Mouse (Mus musculus) CH12.LX (cell line): ENCODE results near the gene Wdr4. TPM values are rescaled to one million over a fixed set of nuclear protein-coding genes. Genes with fewer than 3 reads are reported as not detected.
"Not testable (repeated sequence)": the region's sequence is repeated elsewhere in the genome, so short reads cannot be mapped to it uniquely, and the experiment has no call there.

Source experiments
- DNase-seq: peaks from one replicate; pipeline ENCODE4 v3.0.0-alpha.2; 2013; ENCODE audit errors: extremely low read depth
- H3K27ac ChIP-seq: 2 replicates; pipeline ENCODE4 v1.5.1; 2012; ENCODE audit warnings: low read depth, mild to moderate bottlenecking, control low read depth, moderate library complexity; ENCODE audit not compliant: insufficient read depth
- H3K27me3 ChIP-seq: replicated peaks from 2 replicates; pipeline ENCODE3; 2012; ENCODE audit warnings: inconsistent platforms
- H3K36me3 ChIP-seq, 2 experiments: replicated peaks in 1 of 2; 2 replicates each; pipeline versions ENCODE3 to v1.6.1; 2012; ENCODE audit warnings: inconsistent platforms in 1 of 2, low read length in 1 of 2, mild to moderate bottlenecking in 1 of 2, mixed read lengths in 1 of 2, moderate library complexity in 1 of 2; ENCODE audit not compliant: control insufficient read depth in 1 of 2, insufficient read depth in 1 of 2
- H3K4me1 ChIP-seq, 2 experiments: 2 replicates each; pipeline ENCODE4 v1.6.1; 2012; ENCODE audit warnings: inconsistent platforms in 1 of 2, moderate library complexity in 1 of 2; ENCODE audit not compliant: insufficient read depth in 2 of 2, control insufficient read depth in 1 of 2
- H3K4me2 ChIP-seq: 2 replicates; pipeline ENCODE4 v1.6.1; 2012; ENCODE audit warnings: low read depth, mild to moderate bottlenecking, control low read depth; ENCODE audit not compliant: poor library complexity, insufficient read depth, severe bottlenecking
- H3K4me3 ChIP-seq, 3 experiments: fragments of 150-350 bp in 1 of 3; sonication (generic) in 1 of 3; replicated peaks in 1 of 3; 2 replicates each; pipeline versions ENCODE3 to v1.5.1; 2011 to 2012; ENCODE audit warnings: low read depth in 2 of 3, low read length in 2 of 3, mild to moderate bottlenecking in 2 of 3, moderate library complexity in 2 of 3, control low read depth in 1 of 3, improper control_type of control experiment in 1 of 3, inconsistent platforms in 1 of 3, mixed read lengths in 1 of 3; ENCODE audit not compliant: poor library complexity in 1 of 3
- H3K79me2 ChIP-seq: replicated peaks from 2 replicates; pipeline ENCODE4 v1.6.1; 2012; ENCODE audit warnings: mild to moderate bottlenecking, moderate library complexity; ENCODE audit not compliant: control insufficient read depth, poor library complexity, insufficient read depth, severe bottlenecking; ENCODE audit errors: extremely low read depth
- H3K9ac ChIP-seq: 2 replicates; pipeline ENCODE4 v1.6.1; 2012; ENCODE audit warnings: low read depth, mild to moderate bottlenecking, control low read depth, moderate library complexity; ENCODE audit not compliant: insufficient read depth
- H3K9me3 ChIP-seq: replicated peaks from 2 replicates; pipeline ENCODE3; 2012; ENCODE audit warnings: low read length, inconsistent platforms, mixed read lengths
- CHD1 ChIP-seq: IDR thresholded peaks from 2 replicates; pipeline ENCODE4 v1.6.1; 2012; ENCODE audit warnings: low read depth, low read length, improper control_type of control experiment, inconsistent platforms
- ELF1 ChIP-seq: IDR thresholded peaks from 2 replicates; pipeline ENCODE4 v1.6.1; 2014; ENCODE audit warnings: low read depth, mild to moderate bottlenecking, inconsistent platforms, low read length, improper control_type of control experiment
- EP300 ChIP-seq: IDR thresholded peaks from 2 replicates; pipeline ENCODE4 v1.6.1; 2011; ENCODE audit warnings: low read length, improper control_type of control experiment
- GABPA ChIP-seq: IDR thresholded peaks from 2 replicates; pipeline ENCODE4 v1.6.1; 2012; ENCODE audit warnings: low read depth, low read length, improper control_type of control experiment, inconsistent platforms; ENCODE audit not compliant: insufficient replicate concordance
- HCFC1 ChIP-seq: IDR thresholded peaks from 2 replicates; pipeline ENCODE4 v1.6.1; 2012; ENCODE audit warnings: low read depth, mild to moderate bottlenecking, inconsistent platforms, low read length, improper control_type of control experiment
- JUN ChIP-seq: IDR thresholded peaks from 2 replicates; pipeline ENCODE4 v1.6.1; 2011; ENCODE audit warnings: low read depth, mild to moderate bottlenecking, low read length, improper control_type of control experiment, moderate library complexity; ENCODE audit not compliant: insufficient read depth
- MXI1 ChIP-seq: IDR thresholded peaks from 2 replicates; pipeline ENCODE4 v1.6.1; 2011; ENCODE audit warnings: mild to moderate bottlenecking, low read depth, low read length, improper control_type of control experiment
- POLR2AphosphoS2 ChIP-seq: IDR thresholded peaks from 2 replicates; pipeline ENCODE4 v1.6.1; 2011; ENCODE audit warnings: low read depth, low read length, improper control_type of control experiment
- USF1 ChIP-seq: IDR thresholded peaks from 2 replicates; pipeline ENCODE4 v1.6.1; 2014; ENCODE audit warnings: low read depth, mild to moderate bottlenecking, inconsistent platforms, low read length, improper control_type of control experiment
- ZC3H11A ChIP-seq: IDR thresholded peaks from 2 replicates; pipeline ENCODE4 v1.6.1; 2012; ENCODE audit warnings: low read depth, mild to moderate bottlenecking, inconsistent platforms, low read length, improper control_type of control experiment
- ZMIZ1 ChIP-seq: IDR thresholded peaks from 2 replicates; pipeline ENCODE4 v1.6.1; 2012; ENCODE audit warnings: low read depth, mild to moderate bottlenecking, inconsistent platforms, low read length, improper control_type of control experiment
- dilution Hi-C: fragments of 300-500 bp; cut with MboI; formaldehyde crosslinking; loops from 2 replicates; pipeline ENCODE4 v1.14.3; 2020; ENCODE audit warnings: low sequenced_read_pairs; ENCODE audit not compliant: extremely low pct_unique_long_range_greater_than_20kb, extremely low pct_ligation_motif_present
- in situ Hi-C: fragments of 300-500 bp; cut with MboI; formaldehyde crosslinking; loops from 3 replicates; pipeline ENCODE4 v1.14.3; 2019; ENCODE audit warnings: low sequenced_read_pairs, low pct_ligation_motif_present, low pct_unique_long_range_greater_than_20kb, mixed read lengths
- polyA plus RNA-seq: library from polyadenylated mRNA; unstranded; fragments of >175 nt; gene quantifications from 2 replicates; pipeline ENCODE4 v1.2.1, GENCODE M21; 2012; ENCODE audit warnings: low read depth; ENCODE audit not compliant: insufficient read length
- total RNA-seq, 2 experiments: library from RNA; depleted of rRNA; stranded (reverse); fragments of 300-350 nt in 1 of 2; fragments of >200 nt in 1 of 2; gene quantifications; 2 replicates each; pipeline ENCODE4 v1.2.3; 2012 to 2014

Wdr4 gene
- total and polyA plus RNA-seq, 3 experiments, result 48.3 to 56.2 (median 51.4) TPM

GRCm38 (mm10) chr17:31535358-31535757 lies 15.6 kb upstream of the Wdr4 start:
- H3K4me2 ChIP-seq, result no peak overlapping the region
- no peaks in the 10 kb centered on the region for H3K79me2 ChIP-seq
- in situ Hi-C loops (loop anchor here (10.0 kb wide), 1 partner anchor 489 kb away; no protein-coding TSS in a partner anchor), dilution Hi-C loops (no loop called here)
- no peaks in the 10 kb centered on the region for H3K9me3 ChIP-seq
- no peak overlapping the region for H3K4me3 ChIP-seq
- no peak for DNase-seq
- no peaks in the 10 kb centered on the region for H3K27me3 ChIP-seq
- peaks cover 12 to 40% of the 10 kb centered on the region in 2 experiments for H3K36me3 ChIP-seq
- H3K9ac ChIP-seq, result no peak overlapping the region
- H3K27ac ChIP-seq, result no peak overlapping the region
- TF ChIP-seq GABPA, result no peak
- TF ChIP-seq MXI1, result no peak
- no peak for TF ChIP-seq ZMIZ1
- TF ChIP-seq JUN, result no peak
- no peak for TF ChIP-seq EP300
- TF ChIP-seq ZC3H11A, result no peak
- TF ChIP-seq POLR2AphosphoS2, result no peak
- TF ChIP-seq HCFC1, result no peak
- TF ChIP-seq CHD1, result no peak
- TF ChIP-seq, all 38 proteins: peak for 0
- H3K4me1 ChIP-seq, result peaks cover 7 to 13% of the 10 kb centered on the region in 2 experiments

DNA sequence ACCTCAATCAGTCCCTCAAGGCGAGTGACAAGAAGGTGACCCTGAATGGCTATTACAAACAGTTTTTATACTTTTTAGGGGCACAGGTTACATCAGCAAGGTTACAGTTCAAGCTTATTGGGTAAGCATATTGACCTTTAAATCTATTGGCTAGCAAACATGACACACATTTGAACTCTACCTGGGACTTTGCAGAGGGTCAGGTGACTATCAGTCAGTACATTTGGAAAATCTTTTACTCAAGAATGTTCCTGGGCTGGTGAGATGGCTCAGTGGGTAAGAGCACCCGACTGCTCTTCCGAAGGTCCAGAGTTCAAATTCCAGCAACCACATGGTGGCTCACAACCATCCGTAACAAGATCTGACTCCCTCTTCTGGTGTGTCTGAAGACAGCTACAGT lies 12.6 kb upstream of the Wdr4 start:
- dilution Hi-C loops, DNase-seq, H3K79me2 ChIP-seq, H3K4me2 ChIP-seq, H3K27ac ChIP-seq, H3K27me3 ChIP-seq, H3K4me3 ChIP-seq, H3K9ac ChIP-seq, H3K9me3 ChIP-seq: not testable (repeated sequence)
- in situ Hi-C loops, result loop anchor here (10.0 kb wide), 1 partner anchor 492 kb away; no protein-coding TSS in a partner anchor
- Histone ChIP-seq H3K36me3 (peaks cover 30 to 52% of the 10 kb centered on the region in 2 experiments), H3K4me1 (peaks cover 7 to 35% of the 10 kb centered on the region in 2 experiments)

- dilution Hi-C loops, result no loop called here
- H3K36me3 ChIP-seq, result peaks cover 38 to 58% of the 10 kb centered on the region in 2 experiments
- no peak for DNase-seq
- H3K9ac ChIP-seq, result no peak overlapping the region
- H3K27ac ChIP-seq, result no peak overlapping the region
- H3K27me3 ChIP-seq, result no peaks in the 10 kb centered on the region
- H3K4me2 ChIP-seq, result no peak overlapping the region
- H3K4me3 ChIP-seq, result no peak overlapping the region
- in situ Hi-C loops, result loop anchor here (10.0 kb wide), 1 partner anchor 493 kb away; no protein-coding TSS in a partner anchor
- H3K79me2 ChIP-seq, result no peaks in the 10 kb centered on the region
- no peaks in the 10 kb centered on the region for H3K9me3 ChIP-seq
- H3K4me1 ChIP-seq, result peaks cover 7 to 35% of the 10 kb centered on the region in 2 experiments
- peak; percentile 52; the same call in 1 of the 2 replicates for TF ChIP-seq ELF1
- 0 out of 2 replicates have a peak, but pooled peaks have one; percentile 13 for TF ChIP-seq ZMIZ1
- peak; percentile 42 for TF ChIP-seq HCFC1
- TF ChIP-seq USF1, result no peak
These were observed 11.8 kb upstream of the Wdr4 start for GRCm38 (mm10) chr17:31531441-31532158.
